Mouse (Mus musculus): ENCODE data around the gene Olfr348. TPM values are rescaled to one million over a fixed set of nuclear protein-coding genes. Genes with fewer than 3 reads are reported as not detected.

Olfr348 gene
- polyA plus RNA-seq (2015; fragmentation: Nextera tagmentation; extraction: Ambion mirVana) = not detected in 2 replicates

DNA sequence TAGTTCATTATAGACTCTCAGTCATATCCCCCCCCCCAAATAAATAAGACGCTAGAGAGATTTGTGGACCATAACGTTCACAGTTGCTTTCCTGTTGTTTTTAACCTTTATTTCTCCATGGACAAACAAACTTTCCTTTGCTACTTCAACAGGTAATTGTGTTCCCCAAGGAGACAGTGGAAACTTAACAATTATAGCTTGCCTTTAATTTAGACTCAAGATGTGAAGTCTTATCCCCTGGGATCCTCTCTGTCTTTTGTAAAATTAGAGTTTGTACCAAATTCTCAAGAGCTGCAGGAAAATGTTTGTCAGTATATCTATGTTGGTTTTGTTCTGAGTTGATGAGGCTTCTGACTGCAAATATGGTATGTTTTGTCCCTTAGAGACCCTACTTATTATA, at the start of gene Olfr348:
TSS of gene Olfr348 (plus strand) at position 301 of the 400 bp plus-strand sequence.
- H3K9ac ChIP-seq = no peak within 1 kb of the TSS
- H3K27ac ChIP-seq = no peak within 1 kb of the TSS
- ATAC-seq (ENCODE audit: low FRiP score) = no peak
- no peaks in the 10 kb centered on the region for H3K36me3 ChIP-seq
- H3K4me3 ChIP-seq = no peak within 1 kb of the TSS
- peaks cover 20% of the 10 kb centered on the region; the same call in 1 of the 2 replicates for H3K9me3 ChIP-seq
- 71% methylated on average over 2 of the region's 2 CpGs for WGBS
- no peaks in the 10 kb centered on the region for H3K4me1 ChIP-seq (replicated peaks)
- no peaks in the 10 kb centered on the region for H3K27me3 ChIP-seq
- no peak within 1 kb of the TSS for H3K4me2 ChIP-seq

DNA sequence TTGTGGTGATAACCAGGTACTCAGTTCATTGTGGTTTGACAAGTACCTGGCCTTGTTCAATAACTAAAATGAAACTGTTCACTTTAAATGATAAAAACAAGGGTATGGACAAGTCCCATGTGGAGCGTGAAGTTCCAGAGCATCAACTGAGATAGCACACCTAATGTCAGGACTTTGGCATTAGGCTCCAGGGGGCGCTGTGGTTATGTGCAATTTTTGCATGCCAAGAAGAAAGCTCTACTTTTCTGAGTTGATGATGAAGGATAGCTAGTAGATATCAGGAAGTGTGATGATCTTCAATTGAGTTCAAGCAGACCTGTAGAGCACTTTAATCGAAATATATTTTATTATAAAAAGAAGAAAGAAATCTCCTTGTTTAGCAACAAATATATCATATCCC, 47.9 kb upstream of the Olfr348 start:
- no peak overlapping the region for H3K4me3 ChIP-seq
- 60% methylated on average over 3 of the region's 3 CpGs for WGBS
- H3K9ac ChIP-seq = no peak overlapping the region
- H3K27me3 ChIP-seq = no peaks in the 10 kb centered on the region
- H3K9me3 ChIP-seq = peaks cover 17% of the 10 kb centered on the region
- H3K4me2 ChIP-seq = no peak overlapping the region
- H3K36me3 ChIP-seq = no peaks in the 10 kb centered on the region
- no peaks in the 10 kb centered on the region for H3K4me1 ChIP-seq (replicated peaks)
- H3K27ac ChIP-seq = no peak overlapping the region
- ATAC-seq (ENCODE audit: low FRiP score) = no peak

DNA sequence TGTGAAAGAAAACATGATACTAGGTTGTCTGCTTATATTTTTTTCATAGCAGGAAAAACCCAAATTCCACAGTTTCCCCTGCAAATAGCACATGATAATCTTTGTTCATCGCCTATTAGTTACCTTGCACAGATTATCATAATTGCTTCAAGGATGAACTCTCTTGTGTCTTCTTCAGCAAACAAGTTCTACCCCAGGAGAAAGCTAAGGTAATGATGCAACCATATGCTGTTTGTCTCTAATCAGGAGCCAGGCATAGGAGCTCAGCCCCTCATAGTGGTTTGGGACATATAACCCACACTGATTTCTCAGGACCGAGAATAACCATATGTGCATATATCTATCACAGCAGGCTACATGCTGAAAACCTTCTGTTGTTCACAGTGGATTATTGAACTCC, 6.2 kb downstream of the Olfr348 start, which contains the start of gene Olfr50:
TSS of gene Olfr50 (plus strand) at position 301 of the 400 bp plus-strand sequence.
- H3K27me3 ChIP-seq = no peaks in the 10 kb centered on the region
- H3K9ac ChIP-seq = no peak within 1 kb of the TSS
- H3K36me3 ChIP-seq = no peaks in the 10 kb centered on the region
- ATAC-seq (ENCODE audit: low FRiP score) = no peak
- 87% methylated on average over 2 of the region's 2 CpGs for WGBS
- H3K4me2 ChIP-seq = no peak within 1 kb of the TSS
- H3K9me3 ChIP-seq = peaks cover 35% of the 10 kb centered on the region; the same call in 1 of the 2 replicates
- H3K4me3 ChIP-seq = no peak within 1 kb of the TSS
- no peaks in the 10 kb centered on the region for H3K4me1 ChIP-seq (replicated peaks)
- no peak within 1 kb of the TSS for H3K27ac ChIP-seq

DNA sequence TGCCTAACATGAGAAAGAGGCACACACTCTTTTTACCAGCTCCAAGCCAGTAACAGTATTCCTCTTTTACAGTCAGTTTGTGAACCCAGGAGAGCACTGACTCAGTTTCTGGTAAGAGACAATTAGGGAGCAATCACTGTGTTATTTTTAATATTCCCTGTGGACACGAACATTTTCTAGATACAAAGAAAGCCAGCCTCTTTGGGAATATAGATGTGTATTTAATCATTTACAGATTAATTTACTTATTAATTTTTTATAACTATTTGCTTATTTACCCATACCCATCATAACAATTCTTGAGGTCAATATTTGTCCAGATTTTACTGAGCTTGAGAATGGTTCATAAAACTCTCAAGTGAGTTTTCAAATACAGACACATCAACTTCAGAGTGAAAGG, 32.9 kb downstream of the Olfr348 start, which contains the start of gene Olfr3:
TSS of gene Olfr3 (minus strand) at position 101 of the 400 bp plus-strand sequence.
- Histone ChIP-seq H3K4me2 (no peak within 1 kb of the TSS), H3K27ac (no peak within 1 kb of the TSS), H3K4me1 (replicated peaks) (no peaks in the 10 kb centered on the region), H3K9ac (no peak within 1 kb of the TSS), H3K27me3 (no peaks in the 10 kb centered on the region), H3K4me3 (no peak within 1 kb of the TSS), H3K36me3 (no peaks in the 10 kb centered on the region), H3K9me3 (peaks cover 29% of the 10 kb centered on the region)
- WGBS = 78% methylated on average over 1 of the region's 1 CpGs
- no peak for ATAC-seq (ENCODE audit: low FRiP score)

Other genes with a start within 250 kb of the Olfr348 start
- gene Olfr344, start 217.6 kb upstream of the Olfr348 start, polyA plus RNA-seq (2015; fragmentation: Nextera tagmentation; extraction: Ambion mirVana) = not detected in 2 replicates
- gene Olfr345, start 144.2 kb upstream of the Olfr348 start, polyA plus RNA-seq (2015; fragmentation: Nextera tagmentation; extraction: Ambion mirVana) = not detected in 2 replicates
- not detected in 2 replicates for gene Olfr346, start 98.5 kb upstream of the Olfr348 start, polyA plus RNA-seq (2015; fragmentation: Nextera tagmentation; extraction: Ambion mirVana)
- gene Olfr347, start 52.4 kb upstream of the Olfr348 start, polyA plus RNA-seq (2015; fragmentation: Nextera tagmentation; extraction: Ambion mirVana) = not detected in 2 replicates
- not detected in 2 replicates for gene Olfr50, start 6.3 kb downstream of the Olfr348 start, polyA plus RNA-seq (2015; fragmentation: Nextera tagmentation; extraction: Ambion mirVana)
- not detected in 2 replicates for gene Olfr3, start 32.8 kb downstream of the Olfr348 start, polyA plus RNA-seq (2015; fragmentation: Nextera tagmentation; extraction: Ambion mirVana)
- not detected in 2 replicates for gene Olfr350, start 62.0 kb downstream of the Olfr348 start, polyA plus RNA-seq (2015; fragmentation: Nextera tagmentation; extraction: Ambion mirVana)
- gene Olfr351, start 78.4 kb downstream of the Olfr348 start, polyA plus RNA-seq (2015; fragmentation: Nextera tagmentation; extraction: Ambion mirVana) = not detected in 2 replicates
- gene Olfr352, start 84.2 kb downstream of the Olfr348 start, polyA plus RNA-seq (2015; fragmentation: Nextera tagmentation; extraction: Ambion mirVana) = not detected in 2 replicates
- gene Olfr353, start 108.7 kb downstream of the Olfr348 start, polyA plus RNA-seq (2015; fragmentation: Nextera tagmentation; extraction: Ambion mirVana) = not detected in 2 replicates
- not detected in 2 replicates for gene Olfr354, start 121.4 kb downstream of the Olfr348 start, polyA plus RNA-seq (2015; fragmentation: Nextera tagmentation; extraction: Ambion mirVana)
- not detected in 2 replicates for gene Olfr355, start 144.6 kb downstream of the Olfr348 start, polyA plus RNA-seq (2015; fragmentation: Nextera tagmentation; extraction: Ambion mirVana)
- gene Olfr356, start 152.8 kb downstream of the Olfr348 start, polyA plus RNA-seq (2015; fragmentation: Nextera tagmentation; extraction: Ambion mirVana) = not detected in 2 replicates
- not detected in 2 replicates for gene Olfr357, start 209.6 kb downstream of the Olfr348 start, polyA plus RNA-seq (2015; fragmentation: Nextera tagmentation; extraction: Ambion mirVana)
- not detected in 2 replicates for gene Olfr358, start 225.1 kb downstream of the Olfr348 start, polyA plus RNA-seq (2015; fragmentation: Nextera tagmentation; extraction: Ambion mirVana)